Mouse (Mus musculus) intestine, postnatal 0 days (tissue): ENCODE measurements at regions not wholly inside any gene's neighbourhood (a gene's known extent, or its start where the extent isn't known, plus 50 kb on each side); places are given as distances from the start of the nearest gene placed in this dataset.
"Not testable (repeated sequence)": the region's sequence is repeated elsewhere in the genome, so short reads cannot be mapped to it uniquely, and the experiment has no call there.

Experiments
- ATAC-seq: fragments of 200-750 bp; cut with Nextera tagmentation; 2 replicates; pipeline ENCODE4 v1.8.0; 2017; ENCODE audit warnings: mild to moderate bottlenecking, moderate TSS enrichment, moderate library complexity
- H3K27ac ChIP-seq: fragments of 300-500 bp; sonication (generic); 2 replicates; pipeline ENCODE4 v1.5.1; 2014; ENCODE audit warnings: mild to moderate bottlenecking, low read depth, low read length, moderate library complexity
- H3K27me3 ChIP-seq: fragments of 300-500 bp; sonication (generic); replicated peaks from 2 replicates; pipeline ENCODE4 v1.6.1; 2014; ENCODE audit warnings: low read length, mixed read lengths; ENCODE audit not compliant: control insufficient read depth, insufficient read depth
- H3K36me3 ChIP-seq: fragments of 300-500 bp; sonication (generic); 2 replicates; pipeline ENCODE4 v1.6.1; 2014; ENCODE audit warnings: mild to moderate bottlenecking, moderate library complexity; ENCODE audit not compliant: control insufficient read depth, insufficient read depth
- H3K4me1 ChIP-seq: fragments of 300-500 bp; sonication (generic); replicated peaks from 2 replicates; pipeline ENCODE4 v1.6.1; 2014; ENCODE audit warnings: antibody characterized with exemption, low read length, mixed read lengths; ENCODE audit not compliant: control insufficient read depth, insufficient read depth
- H3K4me2 ChIP-seq: fragments of 300-500 bp; sonication (generic); replicated peaks from 2 replicates; pipeline ENCODE4 v1.6.1; 2014; ENCODE audit warnings: low read depth, mild to moderate bottlenecking, moderate library complexity
- H3K4me3 ChIP-seq: fragments of 300-500 bp; sonication (generic); 2 replicates; pipeline ENCODE4 v1.5.1; 2014; ENCODE audit warnings: low read depth, low read length
- H3K9ac ChIP-seq: fragments of 300-500 bp; sonication (generic); 2 replicates; pipeline ENCODE4 v1.6.1; 2014; ENCODE audit warnings: mild to moderate bottlenecking, low read depth, low read length
- H3K9me3 ChIP-seq: fragments of 300-500 bp; sonication (generic); 2 replicates; pipeline ENCODE4 v1.6.1; 2016; ENCODE audit warnings: mixed run types; ENCODE audit not compliant: control insufficient read depth
- CTCF ChIP-seq: sonication (generic); IDR thresholded peaks from 2 replicates; pipeline ENCODE4 v1.5.1; 2016; ENCODE audit warnings: low read depth, mild to moderate bottlenecking, control low read depth, antibody characterized with exemption, moderate library complexity
- WGBS: fragments of 180-500 bp; shearing (Covaris S2); extraction: QIAGEN DNeasy Blood & Tissue Kit; methylation state at CpG from one replicate; pipeline ENCODE4 v1.1.7; 2014; 5-methylcytosine and 5-hydroxymethylcytosine counted together

- no peak for ATAC-seq
- no peak overlapping the region for H3K27ac ChIP-seq
- WGBS = 49% methylated on average over 4 of the region's 4 CpGs
- H3K4me3 ChIP-seq = no peak overlapping the region
- H3K4me1 ChIP-seq = no peaks in the 10 kb centered on the region
- no peak overlapping the region for H3K9ac ChIP-seq
- no peak for TF ChIP-seq CTCF
- no peak overlapping the region for H3K4me2 ChIP-seq
- no peaks in the 10 kb centered on the region for H3K36me3 ChIP-seq
- no peaks in the 10 kb centered on the region for H3K9me3 ChIP-seq
- no peaks in the 10 kb centered on the region for H3K27me3 ChIP-seq
Observed at GRCm38 (mm10) chr10:46087766-46088165, 510.1 kb downstream of the Hace1 start.

GRCm38 (mm10) chr10:46100837-46101236, 523.2 kb downstream of the Hace1 start:
- H3K9ac ChIP-seq = no peak overlapping the region
- H3K4me2 ChIP-seq = no peak overlapping the region
- TF ChIP-seq CTCF = no peak
- H3K4me1 ChIP-seq = no peaks in the 10 kb centered on the region
- no peaks in the 10 kb centered on the region for H3K27me3 ChIP-seq
- H3K4me3 ChIP-seq = no peak overlapping the region
- H3K36me3 ChIP-seq = no peaks in the 10 kb centered on the region
- no peaks in the 10 kb centered on the region for H3K9me3 ChIP-seq
- ATAC-seq = no peak
- H3K27ac ChIP-seq = no peak overlapping the region

DNA sequence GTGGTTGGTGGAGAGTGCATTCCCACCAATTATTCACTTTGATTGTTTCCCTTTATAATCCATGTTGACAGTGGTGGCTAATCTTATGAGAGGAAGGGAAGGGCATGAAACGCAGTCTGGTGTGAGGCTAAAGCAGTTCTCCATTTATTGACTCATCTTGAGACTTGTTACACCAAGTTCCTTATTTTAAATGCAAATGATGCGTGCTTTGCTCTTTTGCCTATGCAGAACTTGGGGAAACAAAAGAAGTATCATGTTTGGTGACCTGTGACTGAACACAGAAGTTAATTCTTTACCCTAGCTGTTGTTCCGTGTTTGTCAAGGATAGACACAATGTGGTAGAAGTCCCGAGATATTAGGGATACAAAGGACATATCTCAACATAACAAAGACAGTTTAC, 531.2 kb downstream of the Hace1 start:
- no peak for ATAC-seq

DNA sequence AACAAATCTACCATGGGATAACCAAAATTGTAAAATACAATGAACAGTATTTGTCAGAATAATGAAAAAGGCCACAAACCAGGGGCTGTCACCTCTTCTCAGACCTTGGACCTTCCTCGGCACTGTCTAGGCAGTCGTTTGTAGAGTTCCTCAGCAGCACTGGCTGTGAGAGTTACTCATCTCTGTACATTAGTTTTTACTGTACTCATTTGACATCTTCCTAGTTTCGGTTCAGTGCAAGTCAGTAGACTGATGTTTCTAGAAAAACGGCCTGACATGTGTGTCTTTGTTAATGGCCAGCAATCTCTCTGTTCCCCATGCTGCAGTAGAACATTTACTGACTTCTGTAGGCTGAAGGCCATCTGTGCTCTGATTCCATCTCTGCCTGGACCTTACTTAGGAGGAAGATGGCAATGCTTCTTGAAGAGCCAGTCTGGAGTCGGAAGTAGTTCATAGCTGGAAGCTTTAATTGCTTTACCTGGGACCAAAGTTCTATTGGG, 537.1 kb downstream of the Hace1 start:
- Histone ChIP-seq H3K4me3 (no peak overlapping the region), H3K36me3 (no peaks in the 10 kb centered on the region), H3K9me3 (no peaks in the 10 kb centered on the region), H3K27me3 (no peaks in the 10 kb centered on the region), H3K4me1 (no peaks in the 10 kb centered on the region), H3K27ac (no peak overlapping the region), H3K9ac (no peak overlapping the region), H3K4me2 (no peak overlapping the region)
- no peak for ATAC-seq
- WGBS = 86% methylated on average over 5 of the region's 5 CpGs
- TF ChIP-seq CTCF = no peak

More for the DNA sequence above, 531.2 kb downstream of the Hace1 start:
- Histone ChIP-seq H3K27me3 (no peaks in the 10 kb centered on the region), H3K36me3 (no peaks in the 10 kb centered on the region), H3K4me2 (no peak overlapping the region), H3K4me3 (no peak overlapping the region), H3K4me1 (no peaks in the 10 kb centered on the region), H3K9me3 (no peaks in the 10 kb centered on the region), H3K27ac (no peak overlapping the region), H3K9ac (no peak overlapping the region)
- TF ChIP-seq CTCF = no peak
- 70% methylated on average over 4 of the region's 4 CpGs for WGBS

DNA sequence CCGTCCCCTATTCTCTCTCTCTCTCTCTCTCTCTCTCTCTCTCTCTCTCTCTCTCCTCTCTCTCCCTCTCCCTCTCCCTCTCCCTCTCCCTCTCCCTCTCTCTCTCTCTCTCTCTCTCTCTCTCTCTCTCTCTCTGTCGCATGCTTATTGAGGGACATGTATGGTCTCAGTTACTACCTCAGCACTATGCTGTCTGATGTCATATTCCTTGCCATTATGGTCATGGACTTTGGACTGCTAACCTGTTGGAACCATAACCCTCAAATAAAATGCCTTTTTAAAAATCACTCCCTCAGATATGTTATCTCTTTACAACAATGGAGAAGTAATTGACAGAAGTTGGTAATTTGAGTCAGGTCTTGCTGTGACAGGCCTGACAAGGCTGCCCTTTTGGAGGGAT, 544.8 kb downstream of the Hace1 start:
- not testable (repeated sequence) for H3K4me1 ChIP-seq, H3K4me2 ChIP-seq, H3K9me3 ChIP-seq, H3K27ac ChIP-seq, H3K27me3 ChIP-seq, H3K36me3 ChIP-seq, H3K9ac ChIP-seq, H3K4me3 ChIP-seq
- 78% methylated on average over 2 of the region's 2 CpGs for WGBS
- ATAC-seq = peak; percentile 88

- no peaks in the 10 kb centered on the region for H3K27me3 ChIP-seq
- TF ChIP-seq CTCF = no peak
- no peaks in the 10 kb centered on the region for H3K9me3 ChIP-seq
- peak; percentile 53; the same call in 1 of the 2 replicates for ATAC-seq
- H3K4me3 ChIP-seq = no peak overlapping the region
- H3K36me3 ChIP-seq = no peaks in the 10 kb centered on the region
- H3K27ac ChIP-seq = no peak overlapping the region
- H3K4me1 ChIP-seq = no peaks in the 10 kb centered on the region
- H3K9ac ChIP-seq = no peak overlapping the region
- H3K4me2 ChIP-seq = no peak overlapping the region
Observed at GRCm38 (mm10) chr10:46123795-46124194, 546.2 kb downstream of the Hace1 start.

DNA sequence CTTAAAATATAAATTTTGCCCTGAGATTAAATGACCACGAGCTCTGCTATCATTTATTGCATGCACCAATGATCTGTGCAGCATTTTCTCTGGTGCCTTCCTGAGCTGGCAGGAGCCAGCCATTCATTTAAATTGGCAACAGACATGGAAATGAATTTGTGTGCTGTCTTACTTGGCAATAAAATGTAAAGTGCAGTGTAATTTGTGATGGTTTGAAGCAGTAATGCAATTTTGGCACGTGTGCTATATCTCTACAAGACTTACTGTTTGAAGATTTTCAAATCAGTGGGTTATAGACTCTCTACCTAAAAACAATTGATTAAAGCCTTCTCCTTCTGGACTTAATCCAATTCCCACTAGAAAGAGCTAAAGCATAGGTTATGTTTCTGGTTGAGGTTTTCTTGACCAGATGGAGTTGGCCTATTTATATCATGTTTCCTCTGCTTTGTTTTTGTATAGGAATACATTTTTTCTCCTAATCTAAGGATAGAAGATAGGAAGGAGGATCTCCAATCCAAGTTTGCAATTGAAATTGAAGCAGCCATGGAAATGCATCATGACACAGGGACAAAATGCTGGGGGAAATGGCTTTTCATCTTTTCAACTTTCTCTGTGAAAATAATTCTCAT, 557.6 kb downstream of the Hace1 start:
- TF ChIP-seq CTCF = no peak
- H3K4me2 ChIP-seq = no peak overlapping the region
- H3K4me1 ChIP-seq = no peaks in the 10 kb centered on the region
- no peaks in the 10 kb centered on the region for H3K27me3 ChIP-seq
- no peak for ATAC-seq
- no peak overlapping the region for H3K9ac ChIP-seq
- H3K4me3 ChIP-seq = no peak overlapping the region
- 66% methylated on average over 2 of the region's 2 CpGs for WGBS
- H3K9me3 ChIP-seq = no peaks in the 10 kb centered on the region
- no peaks in the 10 kb centered on the region for H3K36me3 ChIP-seq
- no peak overlapping the region for H3K27ac ChIP-seq
